Comparison of ENCODE assay signal across 8 mouse cellular contexts in genomic region chr5:122379374-122380155, GRCm38 (mm10). TPM values are rescaled to one million over a fixed set of nuclear protein-coding genes. Genes with fewer than 3 reads are reported as not detected.
DNase-seq lines count a peak whose midpoint lies in the region; ATAC-seq and TF ChIP-seq lines count a peak whose summit lies in the region.

No protein-coding gene starts in this region.

- peak; percentile 93 for TF ChIP-seq CTCF in cortical plate, adult 2 months (IDR thresholded peaks at IDR 0.05; ENCODE audit: extremely low read depth, insufficient read depth, low read length)

- H3K4me3 ChIP-seq in cortical plate, adult 2 months (ENCODE audit: insufficient read depth, low read length), result no peak overlapping the region
- H3K4me3 ChIP-seq in limb, embryonic 14.5 days (replicated peaks; ENCODE audit: low read length), result no peak overlapping the region
- no peak overlapping the region for H3K4me3 ChIP-seq in midbrain, embryonic 16.5 days (ENCODE audit: low read depth, low read length)

- DNase-seq in 3134 (ENCODE audit: extremely low read depth, insufficient read length, low spot score), result peak; percentile 53
- DNase-seq in gastrocnemius, postnatal 10 days, result peak; percentile 74
- peak; percentile 78 for DNase-seq in kidney, adult 9 months
- peak; percentile 65 for DNase-seq in limb, embryonic 14.5 days (ENCODE audit: low spot score)
- DNase-seq in spleen, postnatal 36 days (ENCODE audit: low spot score in 2 of 2), result peak; percentile 58 to 66

- no peaks in the 10 kb centered on the region for H3K9me3 ChIP-seq in limb, embryonic 14.5 days (ENCODE audit: control insufficient read depth, low read length)
- H3K9me3 ChIP-seq in midbrain, embryonic 16.5 days (replicated peaks; ENCODE audit: control insufficient read depth, low read length, poor library complexity, severe bottlenecking), result no peaks in the 10 kb centered on the region

- 57% methylated on average over 10 of the region's 11 CpGs for WGBS in limb, embryonic 14.5 days
- WGBS in midbrain, embryonic 16.5 days, result 52% methylated on average over 11 of the region's 11 CpGs

- TF ChIP-seq POLR2A in cortical plate, adult 2 months (IDR thresholded peaks at IDR 0.05; ENCODE audit: extremely low read depth, insufficient read depth, low read length), result no peak
- TF ChIP-seq POLR2A in limb, embryonic 14.5 days (IDR thresholded peaks at IDR 0.05; ENCODE audit: borderline replicate concordance, extremely low read depth, insufficient read depth, insufficient read length), result no peak

- no peak overlapping the region for H3K27ac ChIP-seq in cortical plate, adult 2 months (ENCODE audit: insufficient read depth, low read length)
- H3K27ac ChIP-seq in limb, embryonic 14.5 days (replicated peaks; ENCODE audit: low read depth, low read length), result no peak overlapping the region
- H3K27ac ChIP-seq in midbrain, embryonic 16.5 days (ENCODE audit: low read length), result no peak overlapping the region

- no peak overlapping the region for H3K4me2 ChIP-seq in limb, embryonic 14.5 days (replicated peaks; ENCODE audit: low read depth, low read length, severe bottlenecking)
- no peak overlapping the region for H3K4me2 ChIP-seq in midbrain, embryonic 16.5 days (ENCODE audit: low read length)

- H3K9ac ChIP-seq in limb, embryonic 14.5 days (ENCODE audit: low read depth, low read length, severe bottlenecking), result no peak overlapping the region
- H3K9ac ChIP-seq in midbrain, embryonic 16.5 days (ENCODE audit: low read depth, low read length), result no peak overlapping the region

- no peaks in the 10 kb centered on the region for H3K4me1 ChIP-seq in cortical plate, adult 2 months (ENCODE audit: control insufficient read depth, insufficient read depth, low read length)
- H3K4me1 ChIP-seq in limb, embryonic 14.5 days (ENCODE audit: control insufficient read depth, insufficient read depth, low read length), result no peaks in the 10 kb centered on the region
- no peaks in the 10 kb centered on the region for H3K4me1 ChIP-seq in midbrain, embryonic 16.5 days (ENCODE audit: control insufficient read depth, insufficient read depth, low read length)

- ATAC-seq in activated CD4-positive, CD25-positive, alpha-beta regulatory T cell, adult 4 months, result peak; percentile 85
- peak; percentile 63; the same call in 1 of the 2 replicates for ATAC-seq in limb, embryonic 14.5 days (ENCODE audit: low FRiP score, low read depth)
- ATAC-seq in midbrain, embryonic 16.5 days, result 0 out of 2 replicates have a peak, but pooled peaks have one; percentile 32

- H3K36me3 ChIP-seq in limb, embryonic 14.5 days (ENCODE audit: control insufficient read depth, insufficient read depth, low read length), result peaks cover 53% of the 10 kb centered on the region
- H3K36me3 ChIP-seq in midbrain, embryonic 16.5 days (ENCODE audit: control insufficient read depth, insufficient read depth, low read length), result peaks cover 19% of the 10 kb centered on the region

- H3K27me3 ChIP-seq in limb, embryonic 14.5 days (ENCODE audit: control insufficient read depth, insufficient read depth, low read length), result no peaks in the 10 kb centered on the region
- H3K27me3 ChIP-seq in midbrain, embryonic 16.5 days (ENCODE audit: control insufficient read depth, insufficient read depth, low read depth, low read length), result no peaks in the 10 kb centered on the region

RNA-seq across cellular contexts. Expression of gene Fam216a, which starts 7.4 kb away (rescaled TPM):
- 1 to 10 TPM; 9.3 to 9.9 TPM for polyA plus RNA-seq in activated CD4-positive, CD25-positive, alpha-beta regulatory T cell, adult 4 months (2017; shearing (Covaris generic))
- 96.0 and 98.2 TPM in 2 replicates for polyA plus RNA-seq in cortical plate, adult 2 months (2012; rRNA removed)
- total RNA-seq in gastrocnemius, postnatal 10 days (2021), result 10 to 100 TPM in 1 of 2 experiments, 1 to 10 TPM in 1; 9.7 to 11.5 TPM
- 79.1 and 80.4 TPM in 2 replicates for polyA plus RNA-seq in limb, embryonic 14.5 days (2012; rRNA removed)
- polyA plus RNA-seq in limb, embryonic 14.5 days (2014; fragmentation: Nextera tagmentation; extraction: Ambion mirVana), result 78.1 and 82.8 TPM in 2 replicates
- polyA plus RNA-seq in midbrain, embryonic 16.5 days (2015; fragmentation: Nextera tagmentation; extraction: Ambion mirVana), result 135 and 139 TPM in 2 replicates

RNA-seq across cellular contexts. Expression of gene Gpn3, which starts 7.9 kb away (rescaled TPM):
- polyA plus RNA-seq in activated CD4-positive, CD25-positive, alpha-beta regulatory T cell, adult 4 months (2017; shearing (Covaris generic)), result 10 to 100 TPM; 46.7 to 63.3 TPM
- 28.4 and 30.4 TPM in 2 replicates for polyA plus RNA-seq in cortical plate, adult 2 months (2012; rRNA removed)
- total RNA-seq in gastrocnemius, postnatal 10 days (2021), result 10 to 100 TPM; 23.1 to 24.4 TPM
- polyA plus RNA-seq in limb, embryonic 14.5 days (2012; rRNA removed), result 73.1 and 74.2 TPM in 2 replicates
- 63.4 and 64.1 TPM in 2 replicates for polyA plus RNA-seq in limb, embryonic 14.5 days (2014; fragmentation: Nextera tagmentation; extraction: Ambion mirVana)
- polyA plus RNA-seq in midbrain, embryonic 16.5 days (2015; fragmentation: Nextera tagmentation; extraction: Ambion mirVana), result 42.3 and 42.7 TPM in 2 replicates

RNA-seq across cellular contexts. Expression of gene Arpc3, which starts 12.1 kb away (rescaled TPM):
- 100 to 1,000 TPM; 443 to 614 TPM for polyA plus RNA-seq in activated CD4-positive, CD25-positive, alpha-beta regulatory T cell, adult 4 months (2017; shearing (Covaris generic))
- polyA plus RNA-seq in cortical plate, adult 2 months (2012; rRNA removed), result 294 and 320 TPM in 2 replicates
- total RNA-seq in gastrocnemius, postnatal 10 days (2021), result 10 to 100 TPM; 75.9 to 89.9 TPM
- 180 and 241 TPM in 2 replicates for polyA plus RNA-seq in limb, embryonic 14.5 days (2012; rRNA removed)
- 46.2 and 51.0 TPM in 2 replicates for polyA plus RNA-seq in limb, embryonic 14.5 days (2014; fragmentation: Nextera tagmentation; extraction: Ambion mirVana)
- polyA plus RNA-seq in midbrain, embryonic 16.5 days (2015; fragmentation: Nextera tagmentation; extraction: Ambion mirVana), result 168 and 172 TPM in 2 replicates

RNA-seq across cellular contexts. Expression of gene Vps29, which starts 25.4 kb away (rescaled TPM):
- 100 to 1,000 TPM; 248 to 259 TPM for polyA plus RNA-seq in activated CD4-positive, CD25-positive, alpha-beta regulatory T cell, adult 4 months (2017; shearing (Covaris generic))
- 183 and 191 TPM in 2 replicates for polyA plus RNA-seq in cortical plate, adult 2 months (2012; rRNA removed)
- 10 to 100 TPM; 60.3 to 72.5 TPM for total RNA-seq in gastrocnemius, postnatal 10 days (2021)
- polyA plus RNA-seq in limb, embryonic 14.5 days (2012; rRNA removed), result 90.6 and 106 TPM in 2 replicates
- 212 and 216 TPM in 2 replicates for polyA plus RNA-seq in limb, embryonic 14.5 days (2014; fragmentation: Nextera tagmentation; extraction: Ambion mirVana)
- 320 and 347 TPM in 2 replicates for polyA plus RNA-seq in midbrain, embryonic 16.5 days (2015; fragmentation: Nextera tagmentation; extraction: Ambion mirVana)

RNA-seq across cellular contexts. Expression of gene Rad9b, which starts 25.5 kb away (rescaled TPM):
- polyA plus RNA-seq in activated CD4-positive, CD25-positive, alpha-beta regulatory T cell, adult 4 months (2017; shearing (Covaris generic)), result 10 to 100 TPM in 1 of 2 experiments, 1 to 10 TPM in 1; 6.6 to 14.1 TPM
- polyA plus RNA-seq in cortical plate, adult 2 months (2012; rRNA removed), result 9.5 and 10.4 TPM in 2 replicates
- total RNA-seq in gastrocnemius, postnatal 10 days (2021), result 1 to 10 TPM; 1.8 to 2.0 TPM
- 17.3 and 19.1 TPM in 2 replicates for polyA plus RNA-seq in limb, embryonic 14.5 days (2012; rRNA removed)
- polyA plus RNA-seq in limb, embryonic 14.5 days (2014; fragmentation: Nextera tagmentation; extraction: Ambion mirVana), result 9.7 and 10.0 TPM in 2 replicates
- polyA plus RNA-seq in midbrain, embryonic 16.5 days (2015; fragmentation: Nextera tagmentation; extraction: Ambion mirVana), result 23.9 and 28.9 TPM in 2 replicates

Comparison
In these comparisons a context has a peak if more than half of its experiments do, and no peak if none do; other contexts are left out.
1. ATAC-seq: peak in every context shown above with its lines; median percentile 85 in activated CD4-positive, CD25-positive, alpha-beta regulatory T cell, adult 4 months; 63 in limb, embryonic 14.5 days; 32 in midbrain, embryonic 16.5 days.